ENCODE assay signal across 9 mouse cellular contexts in genomic region chr13:48624968-48625398, GRCm38 (mm10). TPM values are rescaled to one million over a fixed set of nuclear protein-coding genes. Genes with fewer than 3 reads are reported as not detected.
DNase-seq lines count a peak whose midpoint lies in the region; ATAC-seq lines count a peak whose summit lies in the region.
"Had no signal": no experiment of that assay in that cellular context is flagged by ENCODE, and none has a peak within 500 bp of the region (broad histone marks: within the 10 kb centered on the region; RNA-seq: fewer than 3 reads in every experiment).

No protein-coding gene starts in this region.

- H3K4me1 ChIP-seq in limb, embryonic 13.5 days = peaks cover 9% of the 10 kb centered on the region; the same call in 1 of the 2 replicates
- H3K4me1 ChIP-seq in stomach, embryonic 15.5 days = no peaks in the 10 kb centered on the region

- H3K9ac ChIP-seq in limb, embryonic 13.5 days = peak overlapping the region; percentile 90
- peak overlapping the region; percentile 80 for H3K9ac ChIP-seq in stomach, embryonic 15.5 days

- peak overlapping the region; percentile 81 for H3K27ac ChIP-seq in limb, embryonic 13.5 days
- H3K27ac ChIP-seq in stomach, embryonic 15.5 days = peak overlapping the region; percentile 79

- 3% methylated on average over 26 of the region's 26 CpGs for WGBS in limb, embryonic 13.5 days
- 2% methylated on average over 26 of the region's 26 CpGs for WGBS in stomach, embryonic 15.5 days

- peak overlapping the region; percentile 73 for H3K4me2 ChIP-seq in limb, embryonic 13.5 days (replicated peaks)
- peak overlapping the region; percentile 93 for H3K4me2 ChIP-seq in stomach, embryonic 15.5 days

- ATAC-seq in erythroid progenitor cell, adult 5-6 weeks (replicated peaks; ENCODE audit: low FRiP score, poor library complexity, severe bottlenecking) = peak; percentile 50
- no peak for ATAC-seq in limb, embryonic 13.5 days (ENCODE audit: low FRiP score, low read depth)
- ATAC-seq in stomach, embryonic 15.5 days (ENCODE audit: insufficient read depth, low FRiP score, low read depth) = peak; percentile 57

- peak; percentile 72 for DNase-seq in cerebellum, adult 9-10 months
- no peak for DNase-seq in cerebellum, adult 9-11 months
- DNase-seq in 3T3-L1 (ENCODE audit: low read depth, low spot score) = peak; percentile 55
- DNase-seq in layer of hippocampus, adult 9-11 months = no peak
- no peak for DNase-seq in c-Kit-positive CD71-positive TER-119-positive erythroid progenitor cells, embryonic 14.5 days (ENCODE audit: low spot score)

- no peaks in the 10 kb centered on the region for H3K9me3 ChIP-seq in limb, embryonic 13.5 days
- no peaks in the 10 kb centered on the region for H3K9me3 ChIP-seq in stomach, embryonic 15.5 days

- H3K27me3 ChIP-seq in limb, embryonic 13.5 days = no peaks in the 10 kb centered on the region
- no peaks in the 10 kb centered on the region; the same call in 1 of the 2 replicates for H3K27me3 ChIP-seq in stomach, embryonic 15.5 days (replicated peaks)

- H3K36me3 ChIP-seq in limb, embryonic 13.5 days = no peaks in the 10 kb centered on the region
- no peaks in the 10 kb centered on the region for H3K36me3 ChIP-seq in stomach, embryonic 15.5 days

- peak overlapping the region; percentile 79 for H3K4me3 ChIP-seq in limb, embryonic 13.5 days
- H3K4me3 ChIP-seq in stomach, embryonic 15.5 days (replicated peaks) = peak overlapping the region; percentile 70

RNA-seq across cellular contexts. Expression of gene Ptpdc1, which starts 0.5 kb away (rescaled TPM):
- total RNA-seq in erythroid progenitor cell, adult 5-6 weeks (2015; ENCODE audit: low replicate concordance) = 4.0 and 7.5 TPM in 2 replicates
- 2.3 and 3.3 TPM in 2 replicates for total RNA-seq in erythroid progenitor cell, adult 5-6 weeks (2017; ENCODE audit: low replicate concordance)
- polyA plus RNA-seq in limb, embryonic 13.5 days (2015; fragmentation: Nextera tagmentation; extraction: Ambion mirVana) = 20.0 and 20.5 TPM in 2 replicates
- 8.2 and 9.1 TPM in 2 replicates for polyA plus RNA-seq in stomach, embryonic 15.5 days (2015; fragmentation: Nextera tagmentation; extraction: Ambion mirVana)

RNA-seq across cellular contexts. Expression of gene Barx1, which starts 37.8 kb away (rescaled TPM):
- total RNA-seq in erythroid progenitor cell, adult 5-6 weeks (2015; ENCODE audit: low replicate concordance) = not detected in 2 replicates
- not detected in 2 replicates for total RNA-seq in erythroid progenitor cell, adult 5-6 weeks (2017; ENCODE audit: low replicate concordance)
- polyA plus RNA-seq in limb, embryonic 13.5 days (2015; fragmentation: Nextera tagmentation; extraction: Ambion mirVana) = 2.7 and 2.9 TPM in 2 replicates
- polyA plus RNA-seq in stomach, embryonic 15.5 days (2015; fragmentation: Nextera tagmentation; extraction: Ambion mirVana) = 173 and 204 TPM in 2 replicates
- total RNA-seq: left cerebral cortex, postnatal 10 days had no signal

Comparison
In these comparisons a context has a peak if more than half of its experiments do, and no peak if none do; other contexts are left out.
1. DNase-seq: peak in cerebellum, adult 9-10 months (single experiment) and 3T3-L1 (single experiment); none in cerebellum, adult 9-11 months (single experiment), layer of hippocampus, adult 9-11 months (single experiment) and c-Kit-positive CD71-positive TER-119-positive erythroid progenitor cells, embryonic 14.5 days (single experiment).
2. RNA of gene Barx1, which starts 37.8 kb away (polyA plus RNA-seq): 173 to 204 TPM in stomach, embryonic 15.5 days; 2.7 to 2.9 TPM in limb, embryonic 13.5 days; every median in the first group is over 10 times any median in the second.